Mouse (Mus musculus) C2C12 (cell line): ENCODE data around the gene Gm5269. TPM values are rescaled to one million over a fixed set of nuclear protein-coding genes. Genes with fewer than 3 reads are reported as not detected.

Experiments
- H3K27me3 ChIP-seq: one replicate; pipeline ENCODE4 v1.6.1; 2011; ENCODE audit not compliant: control insufficient read depth, insufficient read depth, insufficient read length
- H3K36me3 ChIP-seq: one replicate; pipeline ENCODE4 v1.6.1; 2011; ENCODE audit not compliant: control insufficient read depth, insufficient read depth
- H3K4me3 ChIP-seq: one replicate; pipeline ENCODE4 v1.5.1; 2011; ENCODE audit warnings: mild to moderate bottlenecking, control low read depth; ENCODE audit not compliant: poor library complexity, insufficient read depth, severe bottlenecking
- H3K79me2 ChIP-seq: one replicate; pipeline ENCODE4 v1.6.1; 2011; ENCODE audit not compliant: control insufficient read depth, insufficient read depth
- H3K79me3 ChIP-seq: one replicate; pipeline ENCODE4 v1.6.1; 2011; ENCODE audit warnings: low read depth, control low read depth
- H3ac ChIP-seq: one replicate; pipeline ENCODE3; 2011; ENCODE audit warnings: low read depth; ENCODE audit not compliant: control insufficient read depth, insufficient read length
- CEBPB ChIP-seq: IDR thresholded peaks from one replicate; pipeline ENCODE4 v1.6.1; 2011; ENCODE audit warnings: low read depth, mild to moderate bottlenecking, control low read depth, moderate library complexity
- CTCF ChIP-seq: IDR thresholded peaks from one replicate; pipeline ENCODE4 v1.5.1; 2011; ENCODE audit not compliant: control insufficient read depth, insufficient read depth, insufficient read length
- FOSL1 ChIP-seq: IDR thresholded peaks from one replicate; pipeline ENCODE4 v1.8.0; 2011; ENCODE audit warnings: mild to moderate bottlenecking, low read length; ENCODE audit not compliant: poor library complexity, insufficient read depth, severe bottlenecking
- MAX ChIP-seq: IDR thresholded peaks from one replicate; pipeline ENCODE4 v1.6.1; 2011; ENCODE audit warnings: mild to moderate bottlenecking, control low read depth
- MYOD1 ChIP-seq: IDR thresholded peaks from one replicate; pipeline ENCODE4 v1.6.1; 2011; ENCODE audit warnings: low read depth; ENCODE audit not compliant: control insufficient read depth, insufficient read length
- MYOG ChIP-seq: IDR thresholded peaks from one replicate; pipeline ENCODE4 v1.6.1; 2011; ENCODE audit not compliant: control insufficient read depth, insufficient read length; ENCODE audit errors: extremely low read depth
- USF1 ChIP-seq: IDR thresholded peaks from one replicate; pipeline ENCODE4 v1.6.1; 2011; ENCODE audit warnings: low read depth, mild to moderate bottlenecking, control low read depth, moderate library complexity
- polyA plus RNA-seq: library from polyadenylated mRNA; unstranded; fragments of >200 nt; fragmentation: generic; extraction: Trizol; gene quantifications from one replicate; pipeline ENCODE4 v1.2.1, GENCODE M21; 2012; ENCODE audit warnings: missing spikeins

Gm5269 gene
- polyA plus RNA-seq, 1 experiment, result not detected

- H3K36me3 ChIP-seq, result no peaks in the 10 kb centered on the region
- no peaks in the 10 kb centered on the region for H3K79me3 ChIP-seq
- H3K79me2 ChIP-seq, result no peaks in the 10 kb centered on the region
- no peak overlapping the region for H3ac ChIP-seq
- TF ChIP-seq FOSL1 (no peak), MYOG (no peak), USF1 (no peak), MYOD1 (no peak), MAX (no peak), CTCF (no peak), CEBPB (no peak)
- no peaks in the 10 kb centered on the region for H3K27me3 ChIP-seq
- no peak overlapping the region for H3K4me3 ChIP-seq
These were observed 24.8 kb downstream of the Gm5269 start for GRCm38 (mm10) chr1:45865316-45865715.

DNA sequence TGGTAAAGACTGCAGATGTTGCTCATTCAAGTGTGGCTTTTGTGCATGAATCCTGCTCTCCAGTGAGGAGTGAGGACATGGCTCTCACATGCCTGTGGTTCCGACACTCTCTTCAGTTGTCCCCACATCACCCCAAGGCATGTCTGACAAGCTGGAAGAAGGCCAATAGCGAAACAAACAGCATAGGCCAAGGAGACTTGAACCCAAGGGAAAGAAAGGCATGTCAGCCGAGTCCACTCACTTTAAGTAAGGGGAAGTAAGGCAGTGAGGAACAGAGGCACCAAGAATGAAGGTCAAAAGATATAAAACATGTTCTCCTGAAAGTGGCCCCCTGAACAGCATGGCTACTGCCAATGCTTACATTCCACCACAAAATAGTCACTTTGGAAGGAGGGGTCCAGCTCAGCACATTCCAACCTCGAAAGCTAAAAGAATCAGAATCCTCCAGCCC lies 25.5 kb downstream of the Gm5269 start:
- Histone ChIP-seq H3K27me3 (no peaks in the 10 kb centered on the region), H3K4me3 (no peak overlapping the region), H3ac (no peak overlapping the region), H3K79me2 (no peaks in the 10 kb centered on the region), H3K36me3 (no peaks in the 10 kb centered on the region), H3K79me3 (no peaks in the 10 kb centered on the region)
- TF ChIP-seq USF1, result no peak
- TF ChIP-seq MAX, result no peak
- TF ChIP-seq CEBPB, result no peak
- TF ChIP-seq FOSL1, result no peak
- no peak for TF ChIP-seq CTCF
- TF ChIP-seq MYOG, result no peak
- TF ChIP-seq MYOD1, result no peak

- Histone ChIP-seq H3K79me2 (no peaks in the 10 kb centered on the region), H3ac (no peak overlapping the region), H3K4me3 (no peak overlapping the region), H3K79me3 (no peaks in the 10 kb centered on the region), H3K27me3 (no peaks in the 10 kb centered on the region), H3K36me3 (no peaks in the 10 kb centered on the region)
- TF ChIP-seq MYOD1, result no peak
These were observed 26.4 kb downstream of the Gm5269 start for GRCm38 (mm10) chr1:45863641-45864040.

- Histone ChIP-seq H3K79me2 (no peaks in the 10 kb centered on the region), H3ac (no peak overlapping the region), H3K27me3 (no peaks in the 10 kb centered on the region), H3K79me3 (no peaks in the 10 kb centered on the region), H3K4me3 (no peak overlapping the region), H3K36me3 (no peaks in the 10 kb centered on the region)
- TF ChIP-seq USF1, result no peak
- no peak for TF ChIP-seq MYOD1
- no peak for TF ChIP-seq CTCF
- no peak for TF ChIP-seq FOSL1
- no peak for TF ChIP-seq MYOG
- no peak for TF ChIP-seq MAX
- no peak for TF ChIP-seq CEBPB
These were observed 28.9 kb downstream of the Gm5269 start for GRCm38 (mm10) chr1:45861162-45861561.

DNA sequence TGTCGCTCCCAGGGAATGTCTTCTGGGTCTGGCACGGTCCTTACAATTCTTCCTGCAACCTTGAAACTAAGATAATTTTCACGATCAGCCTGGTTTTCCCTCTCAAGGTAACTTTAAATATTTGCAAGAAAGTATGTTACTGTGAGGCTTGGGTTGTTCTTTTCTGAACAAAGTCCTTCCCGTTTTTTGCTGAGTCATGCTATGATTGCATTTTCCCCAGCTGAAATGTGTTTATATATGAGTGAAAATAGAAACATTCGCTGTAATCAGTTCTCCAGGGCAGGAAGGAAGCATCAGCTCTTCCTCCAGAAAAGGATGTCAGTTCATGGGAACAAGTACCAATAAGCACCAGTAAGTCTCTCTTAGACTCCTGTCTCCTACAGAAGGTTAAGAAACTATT lies 29.7 kb downstream of the Gm5269 start:
- H3K27me3 ChIP-seq, result no peaks in the 10 kb centered on the region
- H3K36me3 ChIP-seq, result no peaks in the 10 kb centered on the region
- no peak overlapping the region for H3ac ChIP-seq
- no peaks in the 10 kb centered on the region for H3K79me3 ChIP-seq
- H3K4me3 ChIP-seq, result no peak overlapping the region
- no peaks in the 10 kb centered on the region for H3K79me2 ChIP-seq
- TF ChIP-seq USF1 (no peak), MYOD1 (no peak), MYOG (no peak), CEBPB (no peak), CTCF (no peak), FOSL1 (no peak), MAX (no peak)

DNA sequence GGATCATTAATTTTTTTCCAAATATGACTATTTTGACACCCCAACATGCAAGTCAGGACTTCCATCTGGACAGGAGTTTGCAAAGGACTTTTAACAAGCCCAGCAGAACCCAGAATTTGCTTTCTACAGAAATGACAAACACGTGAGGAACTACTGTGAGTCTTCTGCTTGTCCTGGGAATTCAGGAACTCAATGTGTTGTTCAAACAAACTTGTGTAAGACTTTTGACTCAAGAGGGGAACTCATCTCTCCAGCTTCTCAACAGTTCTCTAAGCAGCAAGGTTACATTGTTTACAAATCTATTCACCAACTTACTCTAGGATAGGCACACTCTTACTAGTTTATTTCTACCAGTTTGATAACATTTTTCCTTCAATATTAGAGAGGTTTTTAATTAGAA lies 32.0 kb downstream of the Gm5269 start:
- H3K27me3 ChIP-seq, result no peaks in the 10 kb centered on the region
- H3K79me2 ChIP-seq, result no peaks in the 10 kb centered on the region
- no peak overlapping the region for H3ac ChIP-seq
- no peaks in the 10 kb centered on the region for H3K36me3 ChIP-seq
- TF ChIP-seq MAX, result no peak
- H3K79me3 ChIP-seq, result no peaks in the 10 kb centered on the region
- H3K4me3 ChIP-seq, result no peak overlapping the region

GRCm38 (mm10) chr1:45845466-45845865 lies 44.6 kb downstream of the Gm5269 start:
- no peaks in the 10 kb centered on the region for H3K79me3 ChIP-seq
- H3K36me3 ChIP-seq, result no peaks in the 10 kb centered on the region
- H3K27me3 ChIP-seq, result no peaks in the 10 kb centered on the region
- no peak overlapping the region for H3ac ChIP-seq
- H3K4me3 ChIP-seq, result no peak overlapping the region
- no peak for TF ChIP-seq CTCF
- no peak for TF ChIP-seq MYOG
- TF ChIP-seq CEBPB, result no peak
- TF ChIP-seq FOSL1, result no peak
- no peak for TF ChIP-seq USF1
- TF ChIP-seq MAX, result no peak
- TF ChIP-seq MYOD1, result no peak
- no peaks in the 10 kb centered on the region for H3K79me2 ChIP-seq

Other genes starting within 250 kb of the Gm5269 start
- 26.0 TPM for gene Wdr75, start 95.1 kb downstream of the Gm5269 start, polyA plus RNA-seq
- 0.94 TPM for gene Slc40a1, start 36.2 kb upstream of the Gm5269 start, polyA plus RNA-seq
- not detected for gene Dnah7b, start 176.0 kb upstream of the Gm5269 start, polyA plus RNA-seq